Mouse (Mus musculus) megakaryocyte progenitor cell, adult 5-6 weeks (primary cell): ENCODE measurements at regions not wholly inside any gene's neighbourhood (a gene's known extent, or its start where the extent isn't known, plus 50 kb on each side); places are given as distances from the start of the nearest gene placed in this dataset.

Experiments
- ATAC-seq: replicated peaks from 2 replicates; pipeline ENCODE4 v1.8.0; 2016; ENCODE audit warnings: mild to moderate bottlenecking, moderate TSS enrichment, inconsistent platforms; ENCODE audit not compliant: poor library complexity

GRCm38 (mm10) chr2:79546206-79546605 lies 88.9 kb upstream of the Itprid2 start:
- peak; percentile 32; the same call in 1 of the 2 replicates for ATAC-seq

- ATAC-seq: no peak
Measured at GRCm38 (mm10) chr2:79547284-79547683, 87.9 kb upstream of the Itprid2 start.

- ATAC-seq: peak; percentile 67
Measured at GRCm38 (mm10) chr2:79548039-79548600, 87.0 kb upstream of the Itprid2 start.

GRCm38 (mm10) chr2:79549781-79550180 lies 85.4 kb upstream of the Itprid2 start:
- no peak for ATAC-seq

GRCm38 (mm10) chr2:79550432-79550831 lies 84.7 kb upstream of the Itprid2 start:
- ATAC-seq: peak; percentile 51

GRCm38 (mm10) chr2:79552481-79552880 lies 82.7 kb upstream of the Itprid2 start:
- ATAC-seq: no peak

- no peak for ATAC-seq
Measured at GRCm38 (mm10) chr2:79555395-79555794, 79.8 kb upstream of the Itprid2 start.

GRCm38 (mm10) chr2:79557361-79557760 lies 77.8 kb upstream of the Itprid2 start:
- no peak for ATAC-seq

- ATAC-seq: peak; percentile 64
Measured at GRCm38 (mm10) chr2:79566280-79566933, 68.7 kb upstream of the Itprid2 start.

- no peak; the same call in 1 of the 2 replicates for ATAC-seq
Measured at GRCm38 (mm10) chr2:79567413-79567934, 67.7 kb upstream of the Itprid2 start.

- no peak for ATAC-seq
Measured at GRCm38 (mm10) chr2:79569663-79570062, 65.5 kb upstream of the Itprid2 start.

- ATAC-seq: no peak
Measured at GRCm38 (mm10) chr2:79571910-79572309, 63.2 kb upstream of the Itprid2 start.

GRCm38 (mm10) chr2:79575074-79575473 lies 60.1 kb upstream of the Itprid2 start:
- no peak for ATAC-seq

- no peak for ATAC-seq
Measured at GRCm38 (mm10) chr2:79585022-79585774, 50.0 kb upstream of the Itprid2 start.
